Mouse (Mus musculus): ENCODE results near the gene Wwox. TPM values are rescaled to one million over a fixed set of nuclear protein-coding genes. Genes with fewer than 3 reads are reported as not detected.

The Wwox gene
- polyA plus RNA-seq, 1 experiment from 2014 or later, result 10.3 TPM

DNA sequence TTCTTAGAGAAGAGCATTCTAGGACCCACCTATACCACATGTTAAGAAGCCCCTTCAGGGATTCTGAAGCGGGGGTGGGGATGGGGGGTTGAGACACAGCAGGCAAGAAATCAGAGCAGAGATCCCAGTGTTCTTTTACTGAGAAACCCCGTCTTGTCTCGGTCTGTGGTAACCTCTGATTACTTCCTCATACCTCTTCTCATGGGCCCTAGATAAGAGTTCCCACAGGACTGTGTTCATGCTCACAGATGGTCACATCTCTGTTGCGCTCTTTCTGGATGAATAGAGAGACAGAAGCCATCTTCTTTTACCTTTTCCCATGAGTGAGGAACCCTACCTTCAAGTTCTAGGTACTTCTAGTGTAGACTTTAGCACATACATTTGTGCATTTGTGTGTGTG is 488.5 kb downstream of the Wwox start:
- Histone ChIP-seq H3K4me3 (ENCODE audit: low read depth, low read length) (no peak overlapping the region), H3K27ac (ENCODE audit: low read depth, low read length) (no peak overlapping the region), H3K9me3 (replicated peaks; ENCODE audit: control insufficient read depth, low read length) (no peaks in the 10 kb centered on the region), H3K9ac (ENCODE audit: low read depth, low read length) (no peak overlapping the region), H3K4me2 (no peak overlapping the region), H3K4me1 (ENCODE audit: control insufficient read depth, insufficient read depth, low read length) (peaks cover 7% of the 10 kb centered on the region; the same call in 1 of the 2 replicates), H3K27me3 (ENCODE audit: control insufficient read depth, insufficient read depth, low read length) (no peaks in the 10 kb centered on the region), H3K36me3 (ENCODE audit: control insufficient read depth, insufficient read depth, low read length) (no peaks in the 10 kb centered on the region)
- ATAC-seq (replicated peaks; ENCODE audit: insufficient number of reproducible peaks, low FRiP score, low TSS enrichment), result no peak
- 60% methylated on average over 4 of the region's 4 CpGs for WGBS (ENCODE audit: insufficient replicate concordance)

DNA sequence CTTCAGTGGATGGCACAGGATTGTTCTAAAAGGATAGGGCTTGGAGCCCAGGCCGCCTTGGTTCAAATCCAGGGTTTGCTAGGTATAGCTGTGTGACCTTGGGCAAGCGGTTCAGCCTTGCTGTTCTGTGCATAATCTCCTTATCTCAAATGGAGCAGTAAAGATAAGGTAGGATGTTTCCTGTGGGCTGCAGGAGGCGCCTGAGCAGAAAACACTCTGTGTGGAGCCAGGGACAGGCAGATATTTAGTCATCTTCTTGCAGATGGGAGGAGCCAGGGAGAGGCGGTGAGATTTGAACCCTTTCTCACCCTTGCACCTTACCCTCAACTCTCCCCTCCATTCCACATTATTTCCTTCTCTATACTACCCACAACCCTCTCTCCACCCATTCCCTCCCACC is 490.1 kb downstream of the Wwox start:
- H3K36me3 ChIP-seq (ENCODE audit: control insufficient read depth, insufficient read depth, low read length), result no peaks in the 10 kb centered on the region
- no peak overlapping the region for H3K27ac ChIP-seq (ENCODE audit: low read depth, low read length)
- H3K4me1 ChIP-seq (ENCODE audit: control insufficient read depth, insufficient read depth, low read length), result peaks cover 7% of the 10 kb centered on the region; the same call in 1 of the 2 replicates
- no peaks in the 10 kb centered on the region for H3K27me3 ChIP-seq (ENCODE audit: control insufficient read depth, insufficient read depth, low read length)
- no peak overlapping the region for H3K4me3 ChIP-seq (ENCODE audit: low read depth, low read length)
- H3K9me3 ChIP-seq (replicated peaks; ENCODE audit: control insufficient read depth, low read length), result no peaks in the 10 kb centered on the region
- no peak overlapping the region for H3K4me2 ChIP-seq
- no peak for ATAC-seq (replicated peaks; ENCODE audit: insufficient number of reproducible peaks, low FRiP score, low TSS enrichment)
- no peak overlapping the region for H3K9ac ChIP-seq (ENCODE audit: low read depth, low read length)
- 72% methylated on average over 4 of the region's 4 CpGs for WGBS (ENCODE audit: insufficient replicate concordance)

DNA sequence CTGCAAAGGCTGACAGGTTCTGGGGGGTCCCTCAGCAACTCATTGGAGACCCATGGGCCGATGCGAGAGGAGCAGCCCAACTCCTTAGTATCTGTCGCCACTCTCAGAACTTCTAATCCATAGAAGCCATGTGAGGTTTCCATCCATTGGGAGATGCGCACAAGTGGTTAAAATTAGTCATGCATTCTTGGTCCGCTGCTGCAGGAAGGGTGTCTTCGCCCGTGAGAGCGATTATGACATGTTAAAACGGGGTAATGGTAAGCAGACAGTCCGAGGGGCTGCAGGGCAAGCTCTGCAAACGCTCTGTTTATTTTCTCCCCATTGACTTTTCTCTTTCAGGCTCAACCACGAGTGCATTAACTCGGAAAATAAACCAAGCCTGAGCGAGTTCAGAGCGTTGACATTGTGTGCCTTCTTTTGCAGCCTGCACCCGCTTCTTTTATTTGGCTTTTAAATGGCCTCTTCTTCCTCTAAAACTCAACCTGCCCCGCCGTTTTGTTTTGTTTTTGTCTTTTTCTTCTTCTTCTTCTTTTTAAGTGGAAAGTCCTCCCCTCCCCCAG is 492.7 kb downstream of the Wwox start:
- H3K9ac ChIP-seq (ENCODE audit: low read depth, low read length), result no peak overlapping the region
- ATAC-seq (replicated peaks; ENCODE audit: insufficient number of reproducible peaks, low FRiP score, low TSS enrichment), result no peak
- no peak overlapping the region for H3K4me3 ChIP-seq (ENCODE audit: low read depth, low read length)
- H3K27ac ChIP-seq (ENCODE audit: low read depth, low read length), result no peak overlapping the region
- no peaks in the 10 kb centered on the region for H3K36me3 ChIP-seq (ENCODE audit: control insufficient read depth, insufficient read depth, low read length)
- H3K4me1 ChIP-seq (ENCODE audit: control insufficient read depth, insufficient read depth, low read length), result peaks cover 6% of the 10 kb centered on the region; the same call in 1 of the 2 replicates
- H3K4me2 ChIP-seq, result no peak overlapping the region
- WGBS (ENCODE audit: insufficient replicate concordance), result 58% methylated on average over 18 of the region's 18 CpGs
- no peaks in the 10 kb centered on the region for H3K27me3 ChIP-seq (ENCODE audit: control insufficient read depth, insufficient read depth, low read length)
- H3K9me3 ChIP-seq (replicated peaks; ENCODE audit: control insufficient read depth, low read length), result no peaks in the 10 kb centered on the region

DNA sequence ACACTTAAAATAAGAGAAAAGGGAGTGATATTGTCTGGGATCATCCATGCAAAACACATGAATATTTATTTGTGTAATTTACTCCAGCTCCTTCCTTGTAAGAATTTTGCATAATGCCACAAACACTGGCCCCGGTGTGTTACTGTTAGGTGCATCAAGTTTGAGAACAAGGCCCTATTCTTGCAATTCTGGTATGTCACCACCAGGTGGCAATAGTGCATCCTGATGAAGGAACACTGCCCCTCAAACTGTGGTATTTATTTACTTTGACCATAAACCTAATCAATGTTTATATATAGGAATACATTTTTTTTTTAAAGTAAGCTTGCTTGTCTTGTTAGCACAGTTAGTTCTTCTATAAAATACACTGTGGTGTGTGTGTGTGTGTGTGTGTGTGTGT is 493.8 kb downstream of the Wwox start:
- ATAC-seq (replicated peaks; ENCODE audit: insufficient number of reproducible peaks, low FRiP score, low TSS enrichment), result no peak
- Histone ChIP-seq H3K4me3 (ENCODE audit: low read depth, low read length) (no peak overlapping the region), H3K27ac (ENCODE audit: low read depth, low read length) (no peak overlapping the region), H3K9ac (ENCODE audit: low read depth, low read length) (no peak overlapping the region), H3K4me1 (ENCODE audit: control insufficient read depth, insufficient read depth, low read length) (no peaks in the 10 kb centered on the region; the same call in 1 of the 2 replicates), H3K4me2 (no peak overlapping the region), H3K27me3 (ENCODE audit: control insufficient read depth, insufficient read depth, low read length) (no peaks in the 10 kb centered on the region), H3K36me3 (ENCODE audit: control insufficient read depth, insufficient read depth, low read length) (no peaks in the 10 kb centered on the region), H3K9me3 (replicated peaks; ENCODE audit: control insufficient read depth, low read length) (no peaks in the 10 kb centered on the region)
- 87% methylated on average over 1 of the region's 1 CpGs for WGBS (ENCODE audit: insufficient replicate concordance)

DNA sequence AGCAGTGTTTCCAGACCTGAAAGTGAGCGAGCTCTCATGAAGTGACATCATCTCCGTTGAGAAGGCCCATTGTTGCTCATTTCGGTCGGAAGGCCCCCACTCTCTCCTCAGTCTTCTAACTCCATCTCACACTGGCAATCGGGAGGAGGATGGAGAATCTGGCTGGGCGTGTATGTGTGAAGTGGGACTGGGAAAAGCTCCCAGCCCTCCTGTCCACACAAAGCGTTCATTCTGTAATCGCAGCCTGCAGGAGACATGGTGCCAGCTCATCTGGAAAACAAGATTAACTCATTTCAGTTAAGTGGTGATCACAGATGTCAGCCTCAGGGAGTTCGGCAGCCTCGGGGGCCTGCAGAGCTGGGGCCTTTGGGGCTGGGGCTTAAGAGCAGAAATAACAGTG is 497.4 kb downstream of the Wwox start:
- no peak overlapping the region for H3K4me2 ChIP-seq
- H3K36me3 ChIP-seq (ENCODE audit: control insufficient read depth, insufficient read depth, low read length), result no peaks in the 10 kb centered on the region
- H3K27me3 ChIP-seq (ENCODE audit: control insufficient read depth, insufficient read depth, low read length), result no peaks in the 10 kb centered on the region
- H3K4me3 ChIP-seq (ENCODE audit: low read depth, low read length), result no peak overlapping the region
- ATAC-seq (replicated peaks; ENCODE audit: insufficient number of reproducible peaks, low FRiP score, low TSS enrichment), result no peak
- H3K27ac ChIP-seq (ENCODE audit: low read depth, low read length), result no peak overlapping the region
- no peaks in the 10 kb centered on the region; the same call in 1 of the 2 replicates for H3K4me1 ChIP-seq (ENCODE audit: control insufficient read depth, insufficient read depth, low read length)
- no peaks in the 10 kb centered on the region for H3K9me3 ChIP-seq (replicated peaks; ENCODE audit: control insufficient read depth, low read length)
- WGBS (ENCODE audit: insufficient replicate concordance), result 18% methylated on average over 10 of the region's 10 CpGs
- H3K9ac ChIP-seq (ENCODE audit: low read depth, low read length), result no peak overlapping the region

DNA sequence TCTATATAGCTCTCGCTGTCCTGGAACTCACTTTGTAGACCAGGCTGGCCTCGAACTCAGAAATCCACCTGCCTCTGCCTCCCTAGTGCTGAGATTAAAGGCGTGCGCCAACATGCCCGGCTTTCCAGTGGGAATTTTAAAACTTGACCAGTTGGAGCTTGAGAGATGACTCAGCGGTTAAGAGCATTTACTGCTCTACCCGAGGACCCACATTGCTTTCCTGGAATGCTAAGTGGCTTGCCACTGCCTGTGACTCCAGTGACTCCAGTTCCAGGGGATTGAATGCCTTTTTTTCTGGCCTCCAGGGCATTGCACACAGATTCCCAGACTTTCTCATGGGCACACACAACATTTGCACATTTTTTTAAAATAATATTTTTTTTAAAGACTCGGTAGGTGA is 499.9 kb downstream of the Wwox start:
- Histone ChIP-seq H3K36me3 (ENCODE audit: control insufficient read depth, insufficient read depth, low read length) (no peaks in the 10 kb centered on the region), H3K4me3 (ENCODE audit: low read depth, low read length) (no peak overlapping the region), H3K9ac (ENCODE audit: low read depth, low read length) (no peak overlapping the region), H3K27me3 (ENCODE audit: control insufficient read depth, insufficient read depth, low read length) (no peaks in the 10 kb centered on the region), H3K4me1 (ENCODE audit: control insufficient read depth, insufficient read depth, low read length) (no peaks in the 10 kb centered on the region; the same call in 1 of the 2 replicates), H3K27ac (ENCODE audit: low read depth, low read length) (no peak overlapping the region), H3K9me3 (replicated peaks; ENCODE audit: control insufficient read depth, low read length) (no peaks in the 10 kb centered on the region), H3K4me2 (no peak overlapping the region)
- ATAC-seq (replicated peaks; ENCODE audit: insufficient number of reproducible peaks, low FRiP score, low TSS enrichment), result no peak
- WGBS (ENCODE audit: insufficient replicate concordance), result 77% methylated on average over 8 of the region's 8 CpGs

DNA sequence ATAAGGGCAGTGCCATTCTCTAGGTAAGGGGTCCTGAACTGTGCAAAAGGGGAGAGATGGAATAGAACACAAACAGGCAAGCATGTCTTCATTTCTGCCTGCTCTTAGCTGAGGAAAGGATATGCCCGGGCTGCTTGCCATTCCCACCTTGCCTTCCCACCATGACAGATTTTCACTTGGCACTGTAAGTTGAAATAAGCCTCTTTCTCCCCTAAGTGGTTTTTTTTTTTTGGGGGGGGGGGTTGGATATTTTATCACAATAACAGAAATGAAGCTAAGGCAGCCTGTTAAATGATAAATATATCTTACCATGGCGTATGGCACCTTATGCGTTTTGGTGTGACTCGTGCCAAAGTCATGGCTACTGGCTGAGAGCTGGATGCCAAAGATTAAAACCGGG is 501.6 kb downstream of the Wwox start:
- no peaks in the 10 kb centered on the region; the same call in 1 of the 2 replicates for H3K4me1 ChIP-seq (ENCODE audit: control insufficient read depth, insufficient read depth, low read length)
- ATAC-seq (replicated peaks; ENCODE audit: insufficient number of reproducible peaks, low FRiP score, low TSS enrichment), result no peak
- WGBS (ENCODE audit: insufficient replicate concordance), result 85% methylated on average over 5 of the region's 5 CpGs

DNA sequence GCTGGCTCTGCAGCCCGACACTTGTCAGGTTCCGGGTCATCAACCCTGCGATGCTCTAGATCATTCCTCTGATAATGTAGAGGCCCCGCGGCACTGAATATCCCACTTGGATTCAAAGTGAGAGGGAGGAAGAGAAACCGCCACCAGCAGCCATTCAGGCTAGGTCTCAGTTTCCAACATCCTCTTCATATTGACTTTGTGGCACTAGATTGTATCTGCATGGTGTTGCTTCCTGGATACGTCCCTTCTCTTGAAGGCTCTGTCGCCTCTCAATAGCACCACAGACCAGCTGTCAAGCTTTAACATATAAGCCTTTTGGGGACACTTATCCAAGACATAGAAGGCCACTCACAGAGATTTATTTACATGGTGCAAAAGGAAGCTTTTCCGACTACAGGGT is 502.2 kb downstream of the Wwox start:
- 66% methylated on average over 9 of the region's 9 CpGs for WGBS (ENCODE audit: insufficient replicate concordance)
- Histone ChIP-seq H3K4me3 (ENCODE audit: low read depth, low read length) (no peak overlapping the region), H3K4me2 (no peak overlapping the region), H3K9ac (ENCODE audit: low read depth, low read length) (no peak overlapping the region), H3K36me3 (ENCODE audit: control insufficient read depth, insufficient read depth, low read length) (no peaks in the 10 kb centered on the region), H3K27ac (ENCODE audit: low read depth, low read length) (no peak overlapping the region), H3K4me1 (ENCODE audit: control insufficient read depth, insufficient read depth, low read length) (no peaks in the 10 kb centered on the region; the same call in 1 of the 2 replicates), H3K27me3 (ENCODE audit: control insufficient read depth, insufficient read depth, low read length) (no peaks in the 10 kb centered on the region), H3K9me3 (replicated peaks; ENCODE audit: control insufficient read depth, low read length) (no peaks in the 10 kb centered on the region)
- no peak for ATAC-seq (replicated peaks; ENCODE audit: insufficient number of reproducible peaks, low FRiP score, low TSS enrichment)

More for the DNA sequence above, 501.6 kb downstream of the Wwox start:
- Histone ChIP-seq H3K9ac (ENCODE audit: low read depth, low read length) (no peak overlapping the region), H3K4me3 (ENCODE audit: low read depth, low read length) (no peak overlapping the region), H3K36me3 (ENCODE audit: control insufficient read depth, insufficient read depth, low read length) (no peaks in the 10 kb centered on the region), H3K27me3 (ENCODE audit: control insufficient read depth, insufficient read depth, low read length) (no peaks in the 10 kb centered on the region), H3K4me2 (no peak overlapping the region), H3K27ac (ENCODE audit: low read depth, low read length) (no peak overlapping the region), H3K9me3 (replicated peaks; ENCODE audit: control insufficient read depth, low read length) (no peaks in the 10 kb centered on the region)

DNA sequence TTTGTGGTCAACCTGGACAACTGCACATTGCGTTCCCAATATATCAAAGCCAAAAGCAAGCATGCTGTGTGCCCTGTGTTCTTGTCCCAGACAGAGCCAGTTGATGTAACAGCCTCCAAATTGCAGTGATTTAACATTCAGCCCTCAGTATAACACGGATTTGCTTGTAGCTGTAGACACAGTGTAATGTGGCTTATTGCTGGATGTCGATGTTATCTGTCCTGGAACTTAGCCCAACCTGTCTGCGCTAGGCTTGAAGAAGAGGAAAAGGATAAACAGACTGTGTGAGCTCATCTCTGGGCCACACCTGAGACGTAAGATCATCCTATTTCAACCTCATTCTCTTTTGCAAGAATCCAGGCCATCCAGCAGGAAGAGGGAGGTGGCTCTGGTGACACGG is 508.5 kb downstream of the Wwox start:
- Histone ChIP-seq H3K27me3 (ENCODE audit: control insufficient read depth, insufficient read depth, low read length) (no peaks in the 10 kb centered on the region), H3K27ac (ENCODE audit: low read depth, low read length) (no peak overlapping the region), H3K9me3 (replicated peaks; ENCODE audit: control insufficient read depth, low read length) (no peaks in the 10 kb centered on the region), H3K4me3 (ENCODE audit: low read depth, low read length) (no peak overlapping the region), H3K4me2 (no peak overlapping the region), H3K9ac (ENCODE audit: low read depth, low read length) (no peak overlapping the region), H3K4me1 (ENCODE audit: control insufficient read depth, insufficient read depth, low read length) (no peaks in the 10 kb centered on the region), H3K36me3 (ENCODE audit: control insufficient read depth, insufficient read depth, low read length) (no peaks in the 10 kb centered on the region)
- no peak for ATAC-seq (replicated peaks; ENCODE audit: insufficient number of reproducible peaks, low FRiP score, low TSS enrichment)
- WGBS (ENCODE audit: insufficient replicate concordance), result 67% methylated on average over 6 of the region's 6 CpGs
